Mouse (Mus musculus) spleen, postnatal 0 days (tissue): ENCODE data around the gene Itk. TPM values are rescaled to one million over a fixed set of nuclear protein-coding genes. Genes with fewer than 3 reads are reported as not detected.

Experiments
- polyA plus RNA-seq: library from polyadenylated mRNA; unstranded; fragments of >200 nt; fragmentation: Nextera tagmentation; extraction: Ambion mirVana; gene quantifications from 2 replicates; pipeline ENCODE4 v1.2.1, GENCODE M21; 2015

The Itk gene
- polyA plus RNA-seq, result 0.22 and 0.78 TPM in 2 replicates

GRCm38 (mm10) chr11:46389336-46390117 lies at the start of gene Itk:
TSS of gene Itk (minus strand) at chr11:46389515.

GRCm38 (mm10) chr11:46436760-46437458 lies 47.6 kb upstream of the Itk start, which contains the start of gene Med7:
TSS of gene Med7 (plus strand) at chr11:46436925.

GRCm38 (mm10) chr11:46396167-46396859 lies 7.0 kb upstream of the Itk start, which contains the start of gene Fam71b:
TSS of gene Fam71b (plus strand) at chr11:46396559.

GRCm38 (mm10) chr11:46312523-46313035 lies 76.7 kb downstream of the Itk start, which contains the start of gene Cyfip2:
TSS of gene Cyfip2 (minus strand) at chr11:46312859.

Other genes starting within 250 kb of the Itk start
- gene Nipal4, start 223.0 kb downstream of the Itk start, polyA plus RNA-seq, result 0.33 and 0.51 TPM in 2 replicates
- 0.23 and 0.24 TPM in 2 replicates for gene Fndc9, start 154.0 kb downstream of the Itk start, polyA plus RNA-seq
- 9.0 and 12.6 TPM in 2 replicates for gene Cyfip2, start 76.7 kb downstream of the Itk start, polyA plus RNA-seq
- not detected in 2 replicates for gene Fam71b, start 7.0 kb upstream of the Itk start, polyA plus RNA-seq
- 71.5 and 75.5 TPM in 2 replicates for gene Med7, start 47.4 kb upstream of the Itk start, polyA plus RNA-seq
- 0.67 and 1.3 TPM in 2 replicates for gene Havcr2, start 65.4 kb upstream of the Itk start, polyA plus RNA-seq
- gene Gm12169, start 134.7 kb upstream of the Itk start, polyA plus RNA-seq, result not detected in 2 replicates
- not detected in 2 replicates for gene BC053393, start 182.0 kb upstream of the Itk start, polyA plus RNA-seq
- not detected in 2 replicates for gene Dppa1, start 239.7 kb upstream of the Itk start, polyA plus RNA-seq